Mouse (Mus musculus) kidney, adult 9 months (tissue): Measurements from ENCODE around the gene Ttc7.

Experiments used
- DNase-seq: peaks from one replicate; pipeline ENCODE4 v3.0.0; 2022

Ttc7 gene

DNA sequence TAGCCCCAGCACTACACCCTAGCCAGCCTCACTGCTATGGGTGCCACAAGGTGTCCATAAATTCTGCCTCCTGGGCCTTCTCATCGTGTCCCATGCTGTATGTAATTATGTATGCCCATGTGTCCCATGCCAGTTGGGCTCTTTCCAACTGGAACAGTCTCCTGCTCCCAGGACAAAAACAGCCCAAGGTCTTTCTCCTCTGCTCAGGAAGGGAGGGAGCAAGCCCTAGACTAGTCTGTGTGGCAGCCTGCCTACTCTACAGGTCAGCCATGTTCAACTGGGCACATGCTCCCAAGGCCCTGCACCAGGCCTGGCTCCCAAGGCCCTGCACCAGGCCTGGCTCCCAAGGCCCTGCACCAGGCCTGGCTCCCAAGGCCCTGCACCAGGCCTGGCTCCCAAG is 56.4 kb downstream of the Ttc7 start:
- peak; percentile 49 for DNase-seq

GRCm38 (mm10) chr17:87343060-87343703 is 60.5 kb downstream of the Ttc7 start:
- peak; percentile 50 for DNase-seq

DNA sequence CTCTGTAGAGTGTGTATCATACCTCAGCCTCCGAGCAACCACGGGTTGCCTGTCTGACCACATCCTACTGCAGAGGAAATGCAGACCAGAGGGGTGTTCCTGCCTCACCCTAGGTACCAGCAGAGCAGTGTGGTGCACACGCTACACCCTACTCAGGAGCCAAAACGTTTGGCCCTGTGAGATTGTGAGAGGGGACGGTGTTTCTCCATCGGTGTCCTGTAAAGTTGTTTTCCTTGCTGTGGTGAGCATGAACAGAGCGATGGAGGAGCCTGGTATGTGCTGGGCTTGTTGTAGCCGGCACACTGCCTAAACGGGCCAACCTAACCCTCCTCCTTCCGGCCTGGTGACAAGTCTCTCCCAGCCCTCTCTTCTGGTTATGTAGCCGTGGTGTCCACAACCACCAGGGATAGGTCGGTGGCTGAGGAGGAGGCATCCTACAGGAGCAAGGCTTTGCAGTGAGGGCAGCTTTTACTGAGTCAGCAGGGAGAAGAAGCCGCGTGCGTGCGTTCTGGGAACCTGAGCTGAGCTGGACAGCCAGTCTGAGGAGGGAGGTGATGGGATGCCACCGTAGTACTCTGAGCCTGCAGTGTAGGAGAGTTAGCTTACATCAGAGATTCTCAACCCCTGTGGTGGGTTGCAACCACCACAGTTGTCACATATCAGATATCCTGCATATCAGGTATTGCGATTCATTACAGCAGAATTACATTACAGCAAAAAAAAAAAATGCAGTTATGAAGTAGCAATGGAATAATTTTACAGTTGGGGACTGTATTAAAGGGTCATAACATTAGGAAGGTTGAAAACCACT is 62.0 kb downstream of the Ttc7 start:
- DNase-seq: no peak

- DNase-seq: no peak
Measured at GRCm38 (mm10) chr17:87345252-87345593, 62.5 kb downstream of the Ttc7 start.

- DNase-seq: no peak
Measured at GRCm38 (mm10) chr17:87348353-87348752, 65.7 kb downstream of the Ttc7 start.

- DNase-seq: no peak
Measured at GRCm38 (mm10) chr17:87349069-87349468, 66.4 kb downstream of the Ttc7 start.

DNA sequence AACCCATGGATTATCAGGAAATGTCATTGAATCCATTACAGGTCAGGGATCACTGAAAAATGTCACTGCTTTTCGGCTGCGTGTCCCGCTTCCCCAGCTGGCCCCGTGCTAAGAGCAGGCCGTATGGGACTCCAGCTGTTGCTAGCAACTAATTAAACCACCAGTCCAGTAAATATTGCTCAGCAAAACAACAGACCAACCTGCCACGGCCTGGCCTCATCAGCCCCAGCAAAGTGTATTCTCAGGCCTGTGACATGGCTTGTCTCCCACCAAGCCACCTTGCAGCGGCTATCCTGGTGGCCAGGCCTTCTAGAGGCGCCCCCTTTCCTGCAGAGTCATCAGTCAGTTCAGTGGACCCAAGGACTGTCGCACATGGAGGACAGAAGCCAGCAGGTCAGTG is 66.9 kb downstream of the Ttc7 start:
- DNase-seq: peak; percentile 60

- no peak for DNase-seq
Measured at GRCm38 (mm10) chr17:87350471-87351240, 68.0 kb downstream of the Ttc7 start.

GRCm38 (mm10) chr17:87351241-87352105 is 68.8 kb downstream of the Ttc7 start:
- DNase-seq: peak; percentile 93

DNA sequence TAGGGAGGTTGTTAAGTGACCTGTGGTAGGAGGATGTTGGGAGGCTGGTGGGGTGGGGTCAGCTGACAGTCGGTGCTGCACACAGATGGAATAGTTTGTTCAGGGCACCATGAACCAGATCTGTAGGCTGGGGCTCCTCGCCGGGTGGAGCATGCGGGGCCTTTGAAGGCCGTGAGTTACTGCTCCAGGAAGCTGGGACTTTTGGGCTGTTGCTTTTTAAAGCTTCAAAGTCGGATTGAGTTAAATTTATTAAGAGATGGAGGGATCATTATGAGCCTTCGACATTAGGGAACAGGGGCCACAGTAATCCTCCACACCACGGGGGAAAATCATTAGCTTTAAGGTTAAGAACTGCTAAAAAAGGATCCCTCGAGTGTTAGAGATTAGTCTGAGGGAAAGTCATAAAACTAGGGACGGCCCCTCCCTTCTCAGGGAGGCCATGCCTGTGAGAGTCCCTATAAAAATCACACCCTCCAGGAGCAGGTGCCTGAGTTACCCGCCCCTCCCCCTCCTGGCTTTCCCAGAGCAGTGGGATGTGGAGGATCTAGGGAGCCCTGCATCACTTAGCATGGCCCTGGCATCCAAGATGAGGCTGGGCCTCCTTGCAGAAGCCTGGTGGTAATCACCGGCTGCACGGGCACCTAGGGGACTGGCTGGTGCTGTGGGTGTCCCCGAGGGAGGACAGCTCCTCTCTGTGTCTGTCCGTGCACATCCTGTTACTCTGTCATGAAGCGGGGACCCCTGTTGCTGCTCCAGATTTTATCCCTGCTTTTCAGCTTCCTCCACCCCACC is 69.6 kb downstream of the Ttc7 start:
- DNase-seq: no peak

DNA sequence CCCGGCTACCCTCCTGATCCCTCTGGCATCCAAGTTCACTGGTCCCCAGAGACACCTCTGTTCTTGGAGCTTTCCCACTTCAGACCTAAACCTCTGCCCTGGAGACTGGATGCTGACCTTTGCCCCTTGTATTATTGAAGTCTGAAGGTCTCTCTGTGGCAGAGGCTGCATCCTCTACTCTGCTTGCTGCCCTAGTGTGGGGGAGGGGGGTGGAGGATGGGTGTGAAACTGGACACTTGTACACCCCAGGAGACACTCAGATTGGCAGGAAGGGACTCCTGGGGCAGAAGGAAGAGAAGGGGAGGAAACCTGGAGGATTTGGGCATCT is 70.2 kb downstream of the Ttc7 start:
- peak; percentile 72 for DNase-seq

DNA sequence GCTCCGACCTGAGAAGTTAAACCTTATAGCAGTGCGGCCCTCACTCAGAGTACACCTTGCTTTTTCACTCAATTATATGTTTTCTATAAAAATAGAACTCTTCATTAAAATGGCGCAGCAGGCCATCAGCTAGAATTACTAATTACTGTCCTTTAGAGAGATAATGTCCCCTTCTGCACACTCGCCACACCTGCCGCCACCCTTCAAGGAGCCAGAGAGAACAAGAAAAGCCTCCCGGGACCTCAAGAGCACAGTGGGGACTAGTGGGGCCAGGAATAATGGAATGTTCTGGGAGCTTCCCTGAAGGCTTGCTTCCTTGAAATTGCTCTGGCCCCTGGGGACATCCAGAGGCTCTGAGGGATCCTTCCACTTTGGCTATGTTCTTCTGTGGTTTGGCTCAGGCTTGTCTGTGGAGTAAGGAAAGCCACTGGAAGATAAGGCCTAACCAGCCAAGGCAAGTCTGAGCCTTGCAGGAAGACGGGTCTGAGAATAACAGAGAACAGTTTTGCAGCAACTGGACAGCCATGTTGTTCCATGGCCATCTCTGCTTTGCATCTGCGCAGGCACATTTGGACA is 71.1 kb downstream of the Ttc7 start:
- no peak for DNase-seq

- DNase-seq: no peak
Measured at GRCm38 (mm10) chr17:87355456-87355855, 72.8 kb downstream of the Ttc7 start.

DNA sequence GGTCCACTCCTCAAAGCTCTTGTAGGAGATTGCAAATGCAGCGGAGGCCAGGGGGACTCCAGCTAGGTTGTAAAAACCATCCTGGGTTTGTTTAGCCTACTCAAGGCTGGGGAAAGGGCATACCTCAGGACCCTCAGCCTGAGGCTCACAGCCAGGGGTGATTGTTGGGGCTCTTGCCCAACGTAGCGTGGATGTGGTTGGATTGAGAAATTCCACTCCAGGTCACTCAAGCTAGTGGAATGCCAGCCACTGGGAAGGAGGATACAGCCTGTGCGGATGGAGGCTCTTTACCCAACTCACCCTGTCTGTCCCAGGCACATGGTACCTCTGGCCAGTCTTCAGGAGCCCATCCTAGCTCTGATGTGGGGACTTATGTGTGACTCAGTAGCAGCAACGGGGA is 73.6 kb downstream of the Ttc7 start:
- DNase-seq: no peak

DNA sequence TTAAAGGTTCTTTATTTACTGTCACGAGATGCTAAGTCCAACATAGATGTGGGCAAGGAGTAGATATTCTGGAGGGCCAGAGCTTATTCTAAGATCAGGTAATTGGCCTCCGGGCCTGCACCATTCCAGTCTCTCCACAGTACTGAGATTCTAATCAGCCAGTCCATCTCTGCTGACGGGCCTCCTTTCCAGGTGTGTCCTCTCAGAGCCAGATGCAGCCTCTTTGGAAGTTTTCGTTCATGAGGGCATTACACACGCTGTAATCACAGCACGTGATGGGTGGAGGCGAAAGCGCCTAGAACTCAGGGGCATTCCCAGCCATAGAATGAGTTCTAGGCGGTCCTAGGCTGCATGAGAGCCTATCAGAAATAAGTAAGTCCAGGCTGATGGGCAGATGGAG is 74.8 kb downstream of the Ttc7 start:
- DNase-seq: no peak

DNA sequence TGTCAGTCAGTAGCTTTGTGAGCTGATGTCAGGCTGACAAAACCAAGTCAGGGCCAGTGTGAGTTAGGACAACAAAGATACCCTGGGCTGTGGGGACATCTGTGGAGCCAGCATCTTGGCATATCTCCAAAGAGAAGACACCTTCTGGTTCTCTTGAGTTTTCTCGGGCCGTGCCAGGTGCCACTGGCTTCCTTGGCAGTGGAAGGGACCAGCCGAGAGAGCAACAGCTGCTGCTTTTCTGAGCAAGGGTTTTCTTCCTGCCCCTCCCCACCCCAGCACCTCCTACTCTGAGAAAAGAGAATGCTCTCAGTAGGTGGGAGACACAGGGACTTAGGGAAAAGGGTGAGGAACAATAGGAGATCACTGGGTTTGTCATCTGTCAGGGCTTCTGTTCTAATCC is 78.4 kb downstream of the Ttc7 start:
- DNase-seq: no peak

GRCm38 (mm10) chr17:87364108-87364507 is 81.4 kb downstream of the Ttc7 start:
- no peak for DNase-seq

GRCm38 (mm10) chr17:87365268-87365667 is 82.6 kb downstream of the Ttc7 start:
- no peak for DNase-seq

GRCm38 (mm10) chr17:87366520-87366919 is 83.8 kb downstream of the Ttc7 start:
- no peak for DNase-seq

DNA sequence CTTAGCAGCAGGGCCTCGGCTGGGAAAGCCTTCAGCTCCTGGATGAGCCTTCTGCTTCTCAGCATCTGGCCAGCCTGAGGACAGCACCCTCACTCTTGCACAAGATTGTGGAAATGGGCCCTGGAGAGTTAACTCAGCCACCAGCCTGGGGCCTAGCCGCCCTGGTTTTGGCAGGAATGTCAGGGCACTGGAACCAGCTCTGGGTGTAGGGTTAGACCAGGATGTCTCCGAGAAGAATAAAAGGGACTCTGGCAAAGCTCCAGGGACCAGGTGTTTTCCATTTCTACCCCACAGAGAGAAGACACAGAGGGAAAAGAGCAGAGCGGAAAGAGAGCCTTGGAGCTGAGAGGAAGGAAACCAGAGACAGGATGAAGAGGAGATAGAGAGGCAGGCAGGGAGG is 84.5 kb downstream of the Ttc7 start:
- no peak for DNase-seq

- DNase-seq: no peak
Measured at GRCm38 (mm10) chr17:87367640-87368039, 85.0 kb downstream of the Ttc7 start.

DNA sequence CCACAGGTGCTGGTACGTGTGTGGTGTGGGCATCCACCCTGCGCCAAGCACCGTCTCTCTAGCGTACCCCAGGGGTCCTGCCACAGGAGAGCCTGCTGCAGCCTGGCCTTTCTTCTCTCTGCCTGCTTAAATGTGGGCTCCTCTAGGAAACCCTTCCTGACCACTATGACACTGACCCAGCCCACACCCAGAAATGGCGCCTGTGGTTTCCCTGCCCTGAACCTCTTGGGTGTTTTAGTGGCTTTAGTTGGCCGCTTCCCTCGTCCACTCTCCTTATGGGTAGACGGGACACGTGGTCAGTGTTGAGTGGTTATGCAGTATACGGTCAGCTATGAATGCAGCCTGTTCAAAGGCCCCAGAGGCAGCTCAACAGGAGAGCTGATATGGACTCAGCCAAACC is 85.8 kb downstream of the Ttc7 start:
- DNase-seq: no peak
